Mouse (Mus musculus) neural tube, embryonic 13.5 days (tissue): ENCODE data around the gene 1810024B03Rik. TPM values are rescaled to one million over a fixed set of nuclear protein-coding genes. Genes with fewer than 3 reads are reported as not detected.

Experiments used
- ATAC-seq: fragments of 200-750 bp; cut with Nextera tagmentation; 2 replicates; pipeline ENCODE4 v1.8.0; 2017; ENCODE audit warnings: low read depth, mild to moderate bottlenecking, moderate TSS enrichment, moderate library complexity
- H3K27ac ChIP-seq: fragments of 300-500 bp; sonication (generic); replicated peaks from 2 replicates; pipeline ENCODE4 v1.5.1; 2015; ENCODE audit warnings: moderate library complexity, mild to moderate bottlenecking, inconsistent platforms
- H3K27me3 ChIP-seq: fragments of 300-500 bp; sonication (generic); 2 replicates; pipeline ENCODE4 v1.6.1; 2015; ENCODE audit warnings: mild to moderate bottlenecking, inconsistent platforms
- H3K36me3 ChIP-seq: fragments of 300-500 bp; sonication (generic); 2 replicates; pipeline ENCODE4 v1.6.1; 2015; ENCODE audit warnings: mild to moderate bottlenecking, inconsistent platforms
- H3K4me1 ChIP-seq: fragments of 300-500 bp; sonication (generic); replicated peaks from 2 replicates; pipeline ENCODE4 v1.6.1; 2015; ENCODE audit warnings: inconsistent platforms
- H3K4me2 ChIP-seq: fragments of 300-500 bp; sonication (generic); 2 replicates; pipeline ENCODE4 v1.6.1; 2015; ENCODE audit warnings: inconsistent platforms, mild to moderate bottlenecking, moderate library complexity
- H3K4me3 ChIP-seq: fragments of 300-500 bp; sonication (generic); 2 replicates; pipeline ENCODE4 v1.5.1; 2015; ENCODE audit warnings: mild to moderate bottlenecking, inconsistent platforms
- H3K9ac ChIP-seq: fragments of 300-500 bp; sonication (generic); 2 replicates; pipeline ENCODE4 v1.6.1; 2015; ENCODE audit warnings: moderate library complexity, mild to moderate bottlenecking, inconsistent platforms
- H3K9me3 ChIP-seq: fragments of 300-500 bp; sonication (generic); 2 replicates; pipeline ENCODE4 v1.6.1; 2016; ENCODE audit warnings: inconsistent platforms
- WGBS: fragments of 180-500 bp; shearing (Covaris S2); methylation state at CpG from one replicate; pipeline ENCODE4 v1.1.7; 2015; 5-methylcytosine and 5-hydroxymethylcytosine counted together
- polyA plus RNA-seq: library from polyadenylated mRNA; unstranded; fragments of >200 nt; fragmentation: Nextera tagmentation; extraction: Ambion mirVana; gene quantifications from 2 replicates; pipeline ENCODE4 v1.2.1, GENCODE M21; 2015

Gene 1810024B03Rik
- 1.4 and 1.8 TPM in 2 replicates for polyA plus RNA-seq

- Histone ChIP-seq H3K9ac (peak within 1 kb of the TSS; percentile 81), H3K4me1 (peaks cover 15% of the 10 kb centered on the region), H3K4me2 (peak within 1 kb of the TSS; percentile 88), H3K9me3 (no peaks in the 10 kb centered on the region), H3K27me3 (no peaks in the 10 kb centered on the region), H3K36me3 (peaks cover 33% of the 10 kb centered on the region), H3K4me3 (peak within 1 kb of the TSS; percentile 82), H3K27ac (peak within 1 kb of the TSS; percentile 77)
- ATAC-seq, result peak; percentile 99
- WGBS, result 12% methylated on average over 36 of the region's 36 CpGs
Observed at GRCm38 (mm10) chr2:127207547-127208451, at the start of gene 1810024B03Rik, which contains the start of gene Snrnp200. Gene 1810024B03Rik, minus strand, starts transcription at chr2:127208280. Gene Snrnp200, plus strand, starts transcription at chr2:127208386.

- no peak for ATAC-seq
- H3K4me3 ChIP-seq, result no peak overlapping the region
- no peak overlapping the region for H3K9ac ChIP-seq
- no peaks in the 10 kb centered on the region for H3K9me3 ChIP-seq
- no peaks in the 10 kb centered on the region for H3K27me3 ChIP-seq
- H3K27ac ChIP-seq, result no peak overlapping the region
- 94% methylated on average over 6 of the region's 6 CpGs for WGBS
- H3K36me3 ChIP-seq, result peaks cover 48% of the 10 kb centered on the region
- no peak overlapping the region for H3K4me2 ChIP-seq
- peaks cover 14% of the 10 kb centered on the region for H3K4me1 ChIP-seq
Observed at GRCm38 (mm10) chr2:127255294-127255693, 47.2 kb upstream of the 1810024B03Rik start.

DNA sequence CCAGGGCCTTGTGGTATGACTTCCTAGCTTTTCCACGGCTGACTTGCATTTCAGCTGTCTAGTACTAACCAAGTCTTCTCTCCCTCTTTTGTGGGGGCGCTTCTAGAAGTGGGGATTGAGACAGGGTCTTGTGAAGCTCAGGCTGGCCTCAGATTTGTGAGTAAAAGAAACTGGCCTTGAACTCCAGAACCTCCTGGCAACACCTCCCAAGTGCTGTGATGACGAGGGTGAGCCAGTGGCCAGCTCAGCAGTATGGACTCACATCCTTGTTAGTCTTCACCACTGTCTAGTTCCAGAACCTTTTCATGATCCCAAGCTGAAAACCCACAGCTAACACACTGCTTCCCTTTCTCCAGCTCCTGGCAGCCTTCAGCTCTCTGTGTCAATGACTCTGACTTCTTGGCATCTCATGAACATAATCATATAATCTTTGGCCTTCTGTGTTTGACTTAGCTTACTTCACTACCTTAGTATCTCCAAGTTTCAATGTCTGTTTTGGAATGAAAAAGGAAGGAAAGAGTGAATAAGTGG is 46.6 kb upstream of the 1810024B03Rik start:
- peaks cover 47% of the 10 kb centered on the region for H3K36me3 ChIP-seq

GRCm38 (mm10) chr2:127252787-127253186 is 44.7 kb upstream of the 1810024B03Rik start:
- Histone ChIP-seq H3K4me1 (peaks cover 33% of the 10 kb centered on the region), H3K9me3 (no peaks in the 10 kb centered on the region), H3K4me2 (no peak overlapping the region), H3K4me3 (no peak overlapping the region), H3K27ac (no peak overlapping the region), H3K36me3 (peaks cover 28% of the 10 kb centered on the region), H3K9ac (no peak overlapping the region), H3K27me3 (no peaks in the 10 kb centered on the region)
- WGBS, result 82% methylated on average over 5 of the region's 5 CpGs
- no peak for ATAC-seq

More for the DNA sequence above, 46.6 kb upstream of the 1810024B03Rik start:
- H3K4me1 ChIP-seq, result peaks cover 20% of the 10 kb centered on the region
- ATAC-seq, result no peak
- no peak overlapping the region for H3K4me3 ChIP-seq
- no peaks in the 10 kb centered on the region for H3K9me3 ChIP-seq
- H3K27ac ChIP-seq, result no peak overlapping the region
- H3K27me3 ChIP-seq, result no peaks in the 10 kb centered on the region
- WGBS, result 87% methylated on average over 3 of the region's 3 CpGs
- no peak overlapping the region for H3K9ac ChIP-seq
- H3K4me2 ChIP-seq, result no peak overlapping the region

DNA sequence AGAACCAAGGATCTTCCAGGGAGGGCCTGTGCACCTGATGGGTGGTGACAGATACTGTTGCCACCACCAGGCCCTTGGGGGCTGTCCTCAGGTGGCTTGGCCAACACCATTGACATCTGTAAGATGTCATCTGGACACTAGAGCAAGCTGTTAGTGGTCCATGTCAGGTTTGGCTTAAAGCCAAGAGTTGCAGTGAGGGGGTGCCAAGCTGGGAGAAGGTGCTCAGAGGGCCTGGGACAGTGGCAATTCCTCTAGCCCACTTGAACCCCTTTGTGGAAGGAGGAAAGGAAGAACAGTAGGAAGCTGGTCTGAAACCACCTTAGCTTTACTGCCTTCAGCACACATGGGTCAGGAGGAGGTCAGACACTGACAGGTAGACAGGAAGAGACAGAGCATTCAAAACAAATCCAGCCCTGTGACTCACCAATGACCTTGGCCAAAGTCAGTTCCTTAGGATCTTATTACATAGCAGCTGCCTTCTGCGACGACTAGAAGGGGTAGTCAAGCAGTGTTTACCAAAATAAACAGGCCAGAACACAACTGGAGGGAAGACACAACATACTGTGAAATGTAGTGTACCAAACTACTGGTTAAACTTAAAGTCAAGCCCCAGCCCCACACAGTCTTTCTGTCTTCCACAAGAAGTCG is 43.9 kb upstream of the 1810024B03Rik start:
- H3K9ac ChIP-seq, result no peak overlapping the region
- peaks cover 20% of the 10 kb centered on the region for H3K36me3 ChIP-seq
- H3K4me1 ChIP-seq, result peaks cover 35% of the 10 kb centered on the region
- no peaks in the 10 kb centered on the region for H3K9me3 ChIP-seq
- H3K27ac ChIP-seq, result no peak overlapping the region
- no peak for ATAC-seq
- no peak overlapping the region for H3K4me2 ChIP-seq
- no peak overlapping the region for H3K4me3 ChIP-seq
- 71% methylated on average over 3 of the region's 3 CpGs for WGBS
- no peaks in the 10 kb centered on the region for H3K27me3 ChIP-seq

- H3K27me3 ChIP-seq, result no peaks in the 10 kb centered on the region
- H3K4me2 ChIP-seq, result no peak overlapping the region
- no peaks in the 10 kb centered on the region for H3K9me3 ChIP-seq
- H3K9ac ChIP-seq, result no peak overlapping the region
- H3K4me1 ChIP-seq, result peaks cover 41% of the 10 kb centered on the region
- H3K27ac ChIP-seq, result no peak overlapping the region
- H3K36me3 ChIP-seq, result peaks cover 15% of the 10 kb centered on the region
- H3K4me3 ChIP-seq, result no peak overlapping the region
- no peak for ATAC-seq
- WGBS, result 88% methylated on average over 3 of the region's 3 CpGs
Observed at GRCm38 (mm10) chr2:127251457-127251856, 43.4 kb upstream of the 1810024B03Rik start.

DNA sequence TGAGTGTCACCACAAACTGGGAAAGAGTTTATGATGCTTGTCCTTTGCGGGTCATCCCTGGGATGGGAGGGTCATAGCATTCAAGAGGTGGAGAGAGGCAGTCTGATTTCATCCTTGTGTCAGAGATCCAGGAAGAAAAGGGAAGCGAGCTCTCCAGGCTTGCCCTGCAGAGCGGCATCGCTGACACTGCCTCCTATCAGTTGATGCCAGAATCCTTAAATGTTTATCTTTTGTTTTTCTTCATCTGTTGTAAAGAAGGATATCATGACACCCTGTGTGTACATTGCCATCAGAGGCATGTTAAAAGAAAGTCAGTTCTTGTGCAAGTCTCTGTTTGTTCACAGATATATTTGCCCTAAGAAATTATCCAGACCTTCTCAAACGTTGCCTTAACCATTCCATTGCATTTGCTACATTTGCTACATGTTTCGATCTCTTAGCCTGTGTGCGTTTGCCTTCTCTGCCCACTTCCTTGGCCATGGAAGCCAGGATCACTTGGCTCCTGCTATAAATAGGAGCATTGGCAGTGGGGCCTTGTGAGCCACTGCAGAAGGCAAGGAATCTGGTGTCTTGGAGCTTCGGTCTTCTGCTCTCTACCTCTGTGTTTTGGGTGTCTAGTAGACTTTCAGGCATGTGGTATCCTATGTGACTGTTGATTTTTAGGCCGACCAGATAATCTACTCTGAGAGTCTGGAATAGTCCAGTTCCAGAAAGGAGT is 42.4 kb upstream of the 1810024B03Rik start:
- Histone ChIP-seq H3K4me2 (no peak overlapping the region), H3K4me3 (no peak overlapping the region), H3K27me3 (no peaks in the 10 kb centered on the region), H3K9me3 (no peaks in the 10 kb centered on the region), H3K9ac (peak overlapping the region; percentile 31), H3K36me3 (peaks cover 16% of the 10 kb centered on the region), H3K27ac (no peak overlapping the region), H3K4me1 (peaks cover 44% of the 10 kb centered on the region)
- ATAC-seq, result no peak
- 93% methylated on average over 9 of the region's 9 CpGs for WGBS

DNA sequence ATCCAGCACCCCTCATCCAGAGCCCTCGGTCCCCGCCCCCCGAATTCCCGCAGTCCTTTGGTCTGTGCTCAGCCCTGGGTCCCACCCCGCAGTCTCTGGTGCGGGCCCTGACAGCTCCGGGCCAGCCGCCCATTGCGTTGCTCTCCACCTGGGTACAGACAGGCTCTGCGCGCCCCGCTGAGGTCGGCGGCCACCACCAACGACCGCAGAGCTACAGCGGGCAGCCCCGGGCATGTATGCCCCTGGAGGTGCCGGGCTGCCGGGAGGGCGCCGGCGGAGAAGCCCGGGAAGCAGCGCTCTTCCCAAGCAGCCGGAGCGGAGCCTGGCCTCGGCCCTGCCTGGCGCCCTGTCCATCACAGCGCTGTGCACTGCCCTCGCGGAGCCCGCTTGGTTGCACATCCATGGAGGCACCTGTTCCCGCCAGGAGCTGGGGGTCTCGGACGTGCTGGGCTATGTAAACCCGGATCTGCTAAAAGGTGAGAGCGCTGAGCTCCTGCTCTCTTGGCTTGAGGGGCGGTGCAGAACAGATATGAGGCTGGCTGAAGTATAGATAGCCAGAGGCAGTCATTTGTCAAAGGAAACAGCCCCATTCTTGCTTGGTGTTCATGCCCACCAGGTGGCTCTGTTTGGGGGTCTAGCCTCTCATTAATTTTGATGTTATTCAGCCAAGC is 40.4 kb upstream of the 1810024B03Rik start:
- H3K27ac ChIP-seq, result peak overlapping the region; percentile 83
- peak overlapping the region; percentile 69 for H3K4me3 ChIP-seq
- no peaks in the 10 kb centered on the region for H3K9me3 ChIP-seq
- peak overlapping the region; percentile 96 for H3K4me2 ChIP-seq
- peak overlapping the region; percentile 86 for H3K9ac ChIP-seq
- peak; percentile 71 for ATAC-seq
- H3K4me1 ChIP-seq, result peaks cover 44% of the 10 kb centered on the region
- 1% methylated on average over 39 of the region's 39 CpGs for WGBS
- peaks cover 35% of the 10 kb centered on the region for H3K36me3 ChIP-seq
- H3K27me3 ChIP-seq, result no peaks in the 10 kb centered on the region

- under 1% methylated on average over 53 of the region's 53 CpGs for WGBS
- peaks cover 41% of the 10 kb centered on the region for H3K36me3 ChIP-seq
Observed at GRCm38 (mm10) chr2:127247592-127248333, 39.7 kb upstream of the 1810024B03Rik start, which contains the start of the genes Ciao1 and Tmem127. Gene Ciao1, minus strand, starts transcription at chr2:127247816. Gene Tmem127, plus strand, starts transcription at chr2:127247908.

DNA sequence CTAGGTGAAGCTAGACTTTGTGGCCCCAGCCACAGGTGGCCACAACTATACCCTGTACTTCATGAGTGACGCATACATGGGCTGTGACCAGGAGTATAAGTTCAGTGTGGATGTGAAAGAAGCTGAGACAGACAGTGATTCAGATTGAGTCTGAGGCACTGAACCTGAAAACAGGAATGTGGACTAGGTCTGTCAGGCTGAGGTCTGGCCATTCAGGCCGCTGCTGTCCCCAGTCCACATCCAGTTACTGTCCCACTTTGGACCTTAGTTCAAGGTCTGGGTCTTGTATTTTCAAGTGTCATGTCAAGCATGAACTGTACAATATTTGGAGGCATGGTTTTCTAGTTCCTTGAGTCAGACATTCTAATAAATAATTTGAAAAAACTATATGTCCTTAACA is 32.0 kb upstream of the 1810024B03Rik start:
- H3K9me3 ChIP-seq, result no peaks in the 10 kb centered on the region
- H3K36me3 ChIP-seq, result peaks cover 93% of the 10 kb centered on the region
- H3K9ac ChIP-seq, result no peak overlapping the region
- no peak overlapping the region for H3K4me2 ChIP-seq
- H3K27ac ChIP-seq, result no peak overlapping the region
- no peaks in the 10 kb centered on the region for H3K27me3 ChIP-seq
- no peak overlapping the region for H3K4me3 ChIP-seq
- 100% methylated on average over 2 of the region's 2 CpGs for WGBS
- no peak for ATAC-seq
- H3K4me1 ChIP-seq, result no peaks in the 10 kb centered on the region

More at GRCm38 (mm10) chr2:127247592-127248333, 39.7 kb upstream of the 1810024B03Rik start, which contains the start of the genes Ciao1 and Tmem127:
- Histone ChIP-seq H3K4me1 (peaks cover 44% of the 10 kb centered on the region), H3K27ac (peak within 1 kb of the TSS; percentile 83), H3K9me3 (no peaks in the 10 kb centered on the region), H3K4me3 (peak within 1 kb of the TSS; percentile 69), H3K4me2 (peak within 1 kb of the TSS; percentile 96), H3K27me3 (no peaks in the 10 kb centered on the region), H3K9ac (peak within 1 kb of the TSS; percentile 86)
- peak; percentile 98 for ATAC-seq
